Mouse (Mus musculus): Measurements from ENCODE around the gene Edn2. TPM values are rescaled to one million over a fixed set of nuclear protein-coding genes. Genes with fewer than 3 reads are reported as not detected.
A peak's percentile ranks its signal among the peaks of the same experiment; 100 is the strongest.

The Edn2 gene
- polyA plus RNA-seq, 1 experiment from 2014 or later, result 3.8 TPM

DNA sequence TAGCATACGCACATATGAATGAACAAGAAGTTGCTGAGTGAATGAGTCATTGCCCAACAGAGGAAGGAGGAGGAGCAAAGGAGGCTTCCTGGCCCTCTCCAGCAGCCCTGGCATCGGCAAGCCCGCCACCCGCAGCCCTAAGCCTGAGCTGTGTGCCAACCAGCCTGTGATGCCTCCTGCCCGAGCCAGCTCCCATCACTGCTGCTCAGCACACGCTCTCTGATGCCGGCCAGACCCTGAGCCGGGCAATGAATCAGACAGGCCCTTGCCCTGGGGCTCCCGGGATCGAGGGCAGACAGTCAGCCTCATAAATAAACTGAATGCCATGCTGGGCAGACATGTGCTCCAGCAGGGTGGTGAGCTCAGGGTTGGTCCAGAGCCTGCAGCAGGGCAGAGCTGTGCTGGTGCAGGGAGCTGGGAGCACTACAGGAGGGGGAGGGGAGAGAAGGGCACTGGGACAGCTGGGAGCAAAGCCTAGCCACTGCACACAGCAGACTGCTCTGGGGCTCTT lies 27.7 kb downstream of the Edn2 start:
- no peaks in the 10 kb centered on the region for H3K4me1 ChIP-seq
- H3K27me3 ChIP-seq (replicated peaks), result no peaks in the 10 kb centered on the region
- H3K9me3 ChIP-seq, result no peaks in the 10 kb centered on the region
- WGBS, result 76% methylated on average over 10 of the region's 10 CpGs
- no peak for ATAC-seq (ENCODE audit: insufficient read depth, low FRiP score, low read depth)
- H3K36me3 ChIP-seq, result no peaks in the 10 kb centered on the region
- no peak overlapping the region for H3K4me2 ChIP-seq
- no peak overlapping the region for H3K4me3 ChIP-seq (replicated peaks)
- H3K9ac ChIP-seq, result no peak overlapping the region
- H3K27ac ChIP-seq, result no peak overlapping the region

GRCm38 (mm10) chr4:120189941-120190340 lies 28.9 kb downstream of the Edn2 start:
- 41% methylated on average over 2 of the region's 2 CpGs for WGBS
- Histone ChIP-seq H3K4me3 (replicated peaks) (no peak overlapping the region), H3K4me2 (no peak overlapping the region), H3K36me3 (no peaks in the 10 kb centered on the region), H3K27ac (no peak overlapping the region), H3K4me1 (no peaks in the 10 kb centered on the region), H3K9ac (no peak overlapping the region), H3K9me3 (no peaks in the 10 kb centered on the region), H3K27me3 (replicated peaks) (no peaks in the 10 kb centered on the region)
- no peak for ATAC-seq (ENCODE audit: insufficient read depth, low FRiP score, low read depth)

- Histone ChIP-seq H3K9me3 (no peaks in the 10 kb centered on the region), H3K27ac (no peak overlapping the region), H3K9ac (no peak overlapping the region), H3K4me3 (replicated peaks) (no peak overlapping the region), H3K27me3 (replicated peaks) (no peaks in the 10 kb centered on the region), H3K36me3 (no peaks in the 10 kb centered on the region), H3K4me2 (no peak overlapping the region), H3K4me1 (no peaks in the 10 kb centered on the region)
- WGBS, result 55% methylated on average over 2 of the region's 2 CpGs
- 0 out of 2 replicates have a peak, but pooled peaks have one; percentile 33 for ATAC-seq (ENCODE audit: insufficient read depth, low FRiP score, low read depth)
These were observed 31.0 kb downstream of the Edn2 start for GRCm38 (mm10) chr4:120191987-120192386.

- H3K4me2 ChIP-seq, result no peak overlapping the region
- 68% methylated on average over 5 of the region's 5 CpGs for WGBS
- no peaks in the 10 kb centered on the region for H3K36me3 ChIP-seq
- no peaks in the 10 kb centered on the region for H3K4me1 ChIP-seq
- no peak overlapping the region for H3K9ac ChIP-seq
- no peak overlapping the region for H3K4me3 ChIP-seq (replicated peaks)
- no peaks in the 10 kb centered on the region for H3K9me3 ChIP-seq
- ATAC-seq (ENCODE audit: insufficient read depth, low FRiP score, low read depth), result no peak
- no peaks in the 10 kb centered on the region for H3K27me3 ChIP-seq (replicated peaks)
- no peak overlapping the region for H3K27ac ChIP-seq
These were observed 33.0 kb downstream of the Edn2 start for GRCm38 (mm10) chr4:120194026-120194425.

GRCm38 (mm10) chr4:120194965-120195364 lies 34.0 kb downstream of the Edn2 start:
- Histone ChIP-seq H3K9me3 (no peaks in the 10 kb centered on the region), H3K36me3 (no peaks in the 10 kb centered on the region), H3K27me3 (replicated peaks) (no peaks in the 10 kb centered on the region), H3K9ac (no peak overlapping the region), H3K4me2 (no peak overlapping the region), H3K4me3 (replicated peaks) (no peak overlapping the region), H3K4me1 (no peaks in the 10 kb centered on the region), H3K27ac (no peak overlapping the region)
- no peak for ATAC-seq (ENCODE audit: insufficient read depth, low FRiP score, low read depth)

- ATAC-seq (ENCODE audit: insufficient read depth, low FRiP score, low read depth), result peak; percentile 51; the same call in 1 of the 2 replicates
- Histone ChIP-seq H3K4me1 (peaks cover 4% of the 10 kb centered on the region; the same call in 1 of the 2 replicates), H3K9ac (no peak overlapping the region), H3K27ac (no peak overlapping the region), H3K4me2 (no peak overlapping the region), H3K27me3 (replicated peaks) (no peaks in the 10 kb centered on the region), H3K4me3 (replicated peaks) (no peak overlapping the region), H3K9me3 (no peaks in the 10 kb centered on the region), H3K36me3 (no peaks in the 10 kb centered on the region)
- WGBS, result 42% methylated on average over 9 of the region's 9 CpGs
These were observed 38.3 kb downstream of the Edn2 start for GRCm38 (mm10) chr4:120199184-120199885.

DNA sequence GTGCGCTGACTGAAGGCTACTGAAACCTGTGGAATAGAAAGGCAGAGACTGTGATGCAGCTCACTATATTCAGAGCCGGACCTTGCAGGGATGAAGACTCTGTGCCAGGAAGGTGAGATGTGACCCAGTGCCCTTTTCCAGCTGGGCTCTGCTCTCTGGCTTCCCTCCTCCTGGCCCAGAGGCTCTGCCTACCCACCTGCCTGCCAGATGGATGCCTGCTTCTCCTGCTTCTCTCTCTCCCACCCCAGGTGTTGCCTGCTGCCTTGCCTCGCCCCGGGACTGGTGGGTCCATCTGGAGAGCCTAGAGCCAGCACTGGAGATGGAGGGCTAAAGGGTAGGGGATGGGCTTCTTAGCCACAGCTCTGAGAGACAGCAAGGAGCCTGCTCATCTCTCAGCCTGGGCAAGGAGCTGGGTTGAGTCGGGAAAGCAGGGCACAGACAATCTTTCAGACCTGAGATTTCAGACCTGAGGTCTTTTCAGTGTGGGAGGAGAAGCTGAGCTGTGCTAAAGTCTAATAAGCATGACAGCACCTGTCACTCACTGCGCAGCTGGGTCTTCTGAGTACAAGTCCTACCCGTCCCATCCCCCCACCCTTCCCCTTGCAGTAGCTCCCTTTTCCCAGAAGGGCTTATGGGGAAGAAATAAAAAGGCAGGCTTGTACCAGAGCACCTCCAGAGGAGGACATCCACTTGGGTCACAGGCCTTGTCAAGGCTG lies 39.7 kb downstream of the Edn2 start:
- ATAC-seq (ENCODE audit: insufficient read depth, low FRiP score, low read depth), result no peak
- Histone ChIP-seq H3K4me3 (replicated peaks) (no peak overlapping the region), H3K9ac (no peak overlapping the region), H3K4me1 (peaks cover 6% of the 10 kb centered on the region; the same call in 1 of the 2 replicates), H3K4me2 (no peak overlapping the region), H3K27me3 (replicated peaks) (no peaks in the 10 kb centered on the region), H3K27ac (no peak overlapping the region), H3K9me3 (no peaks in the 10 kb centered on the region), H3K36me3 (no peaks in the 10 kb centered on the region)
- 79% methylated on average over 7 of the region's 7 CpGs for WGBS

DNA sequence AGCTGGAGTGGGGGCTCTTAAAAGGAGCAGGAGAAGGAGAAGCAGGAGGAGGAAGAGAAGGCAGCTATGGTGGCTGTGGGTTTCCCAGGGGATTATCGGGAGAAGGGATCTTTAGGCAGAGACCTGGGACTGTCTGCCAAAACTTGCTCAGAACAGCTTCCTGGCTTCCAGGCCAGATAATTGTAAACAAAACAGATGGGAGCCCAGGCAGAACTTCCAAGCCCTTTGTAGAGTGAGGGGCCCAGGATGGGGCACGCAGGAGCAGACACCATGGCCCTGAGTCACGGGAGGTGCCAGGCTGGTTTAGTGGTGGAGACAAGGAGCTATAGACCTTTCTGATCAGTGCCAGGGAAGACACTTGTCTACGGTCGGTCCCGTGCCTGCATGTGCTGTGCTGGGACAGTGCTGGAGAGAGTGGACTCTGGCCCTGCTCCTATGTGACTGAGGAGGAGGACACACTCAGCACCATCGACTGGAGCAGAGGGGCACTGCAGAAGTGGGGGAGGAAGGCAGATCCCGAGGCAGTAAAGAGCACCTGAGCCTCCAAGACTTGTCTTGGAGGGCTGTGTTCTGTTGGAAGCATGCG lies 43.4 kb downstream of the Edn2 start:
- no peak overlapping the region for H3K9ac ChIP-seq
- H3K36me3 ChIP-seq, result no peaks in the 10 kb centered on the region
- H3K9me3 ChIP-seq, result no peaks in the 10 kb centered on the region
- peaks cover 6% of the 10 kb centered on the region; the same call in 1 of the 2 replicates for H3K4me1 ChIP-seq
- H3K4me2 ChIP-seq, result no peak overlapping the region
- peak; percentile 49; the same call in 1 of the 2 replicates for ATAC-seq (ENCODE audit: insufficient read depth, low FRiP score, low read depth)
- no peak overlapping the region for H3K4me3 ChIP-seq (replicated peaks)
- WGBS, result 44% methylated on average over 9 of the region's 9 CpGs
- H3K27me3 ChIP-seq (replicated peaks), result no peaks in the 10 kb centered on the region
- H3K27ac ChIP-seq, result no peak overlapping the region

- Histone ChIP-seq H3K4me3 (replicated peaks) (no peak overlapping the region), H3K36me3 (no peaks in the 10 kb centered on the region), H3K9ac (no peak overlapping the region), H3K27me3 (replicated peaks) (no peaks in the 10 kb centered on the region), H3K4me2 (no peak overlapping the region), H3K9me3 (no peaks in the 10 kb centered on the region), H3K27ac (no peak overlapping the region), H3K4me1 (peaks cover 6% of the 10 kb centered on the region; the same call in 1 of the 2 replicates)
- no peak for ATAC-seq (ENCODE audit: insufficient read depth, low FRiP score, low read depth)
- 74% methylated on average over 6 of the region's 6 CpGs for WGBS
These were observed 45.5 kb downstream of the Edn2 start for GRCm38 (mm10) chr4:120206471-120206891.

GRCm38 (mm10) chr4:120212080-120212479 lies 51.1 kb downstream of the Edn2 start:
- Histone ChIP-seq H3K9me3 (no peaks in the 10 kb centered on the region), H3K36me3 (no peaks in the 10 kb centered on the region), H3K4me3 (replicated peaks) (no peak overlapping the region), H3K4me2 (no peak overlapping the region), H3K27ac (peak overlapping the region; percentile 59), H3K4me1 (peaks cover 8% of the 10 kb centered on the region; the same call in 1 of the 2 replicates), H3K9ac (no peak overlapping the region), H3K27me3 (replicated peaks) (no peaks in the 10 kb centered on the region)
- ATAC-seq (ENCODE audit: insufficient read depth, low FRiP score, low read depth), result peak; percentile 41; the same call in 1 of the 2 replicates
- 52% methylated on average over 6 of the region's 6 CpGs for WGBS

DNA sequence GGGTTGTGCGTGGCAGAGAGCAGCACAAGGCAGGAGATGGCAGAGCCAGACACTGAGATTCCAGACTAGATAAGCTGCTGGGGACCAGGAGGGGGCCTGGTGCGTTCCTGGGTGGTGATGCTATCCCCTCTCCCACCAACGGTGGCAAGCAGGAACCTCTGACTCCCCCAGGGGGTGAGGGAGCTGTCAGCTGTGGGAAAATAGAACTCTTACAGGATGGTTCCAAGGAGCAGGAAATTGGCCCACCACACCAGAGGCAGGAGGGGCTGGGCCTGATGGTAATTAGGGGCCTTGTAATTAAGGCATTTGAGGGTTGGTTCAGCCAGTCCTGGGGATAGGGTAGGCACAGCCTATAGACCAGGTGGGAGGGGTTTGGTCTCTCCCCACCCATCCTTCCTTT lies 51.8 kb downstream of the Edn2 start:
- Histone ChIP-seq H3K4me2 (no peak overlapping the region), H3K4me3 (replicated peaks) (no peak overlapping the region), H3K27ac (peak overlapping the region; percentile 59), H3K27me3 (replicated peaks) (no peaks in the 10 kb centered on the region), H3K4me1 (peaks cover 8% of the 10 kb centered on the region; the same call in 1 of the 2 replicates), H3K9me3 (no peaks in the 10 kb centered on the region), H3K9ac (no peak overlapping the region), H3K36me3 (no peaks in the 10 kb centered on the region)
- 33% methylated on average over 3 of the region's 3 CpGs for WGBS
- ATAC-seq (ENCODE audit: insufficient read depth, low FRiP score, low read depth), result no peak
